Mouse (Mus musculus): Measurements from ENCODE around the gene Tmem140.

The Tmem140 gene

GRCm38 (mm10) chr6:34875966-34876834, 13.3 kb downstream of the Tmem140 start:
- no peak for DNase-seq (ENCODE audit: low spot score)

- DNase-seq (ENCODE audit: low spot score), result no peak
These were observed 13.8 kb downstream of the Tmem140 start for GRCm38 (mm10) chr6:34876835-34877156.

GRCm38 (mm10) chr6:34877509-34878321, 14.8 kb downstream of the Tmem140 start, which contains the start of gene Cyren:
Gene Cyren, minus strand, starts transcription at chr6:34878060.
- DNase-seq (ENCODE audit: low spot score), result peak; percentile 92

- DNase-seq (ENCODE audit: low spot score), result no peak
These were observed 16.3 kb downstream of the Tmem140 start for GRCm38 (mm10) chr6:34879101-34879740.

GRCm38 (mm10) chr6:34879911-34880475, 17.0 kb downstream of the Tmem140 start:
- DNase-seq (ENCODE audit: low spot score), result peak; percentile 46

GRCm38 (mm10) chr6:34884724-34885123, 21.8 kb downstream of the Tmem140 start:
- DNase-seq (ENCODE audit: low spot score), result no peak

GRCm38 (mm10) chr6:34887131-34887850, 24.3 kb downstream of the Tmem140 start:
- DNase-seq (ENCODE audit: low spot score), result no peak

GRCm38 (mm10) chr6:34889185-34889584, 26.2 kb downstream of the Tmem140 start:
- DNase-seq (ENCODE audit: low spot score), result no peak

GRCm38 (mm10) chr6:34895569-34895968, 32.6 kb downstream of the Tmem140 start:
- no peak for DNase-seq (ENCODE audit: low spot score)

- DNase-seq (ENCODE audit: low spot score), result no peak
These were observed 33.3 kb downstream of the Tmem140 start for GRCm38 (mm10) chr6:34896168-34896780.

- DNase-seq (ENCODE audit: low spot score), result no peak
These were observed 36.2 kb downstream of the Tmem140 start for GRCm38 (mm10) chr6:34899127-34899526.

GRCm38 (mm10) chr6:34900990-34901389, 38.0 kb downstream of the Tmem140 start:
- DNase-seq (ENCODE audit: low spot score), result no peak

- no peak for DNase-seq (ENCODE audit: low spot score)
These were observed 39.0 kb downstream of the Tmem140 start for GRCm38 (mm10) chr6:34901911-34902444.

GRCm38 (mm10) chr6:34902578-34902977, 39.6 kb downstream of the Tmem140 start:
- DNase-seq (ENCODE audit: low spot score), result no peak

GRCm38 (mm10) chr6:34903441-34903840, 40.5 kb downstream of the Tmem140 start:
- no peak for DNase-seq (ENCODE audit: low spot score)

- no peak for DNase-seq (ENCODE audit: low spot score)
These were observed 40.9 kb downstream of the Tmem140 start for GRCm38 (mm10) chr6:34903851-34904250.

GRCm38 (mm10) chr6:34904361-34904760, 41.4 kb downstream of the Tmem140 start:
- DNase-seq (ENCODE audit: low spot score), result no peak

- no peak for DNase-seq (ENCODE audit: low spot score)
These were observed 43.2 kb downstream of the Tmem140 start for GRCm38 (mm10) chr6:34906125-34906524.

- DNase-seq (ENCODE audit: low spot score), result no peak
These were observed 43.7 kb downstream of the Tmem140 start for GRCm38 (mm10) chr6:34906661-34907060.

- no peak for DNase-seq (ENCODE audit: low spot score)
These were observed 44.2 kb downstream of the Tmem140 start for GRCm38 (mm10) chr6:34907121-34907614.

All from urinary bladder, postnatal 14 days (tissue).